Mouse (Mus musculus) bone marrow, adult 2 months (tissue): ENCODE data around the gene Stag1.

Experiments
- CTCF ChIP-seq: fragments of 200-500 bp; IDR thresholded peaks from 2 replicates; pipeline ENCODE4 v1.5.1; 2011; ENCODE audit warnings: low read length, control low read depth; ENCODE audit not compliant: control insufficient read depth, insufficient read depth
- POLR2A ChIP-seq: fragments of 200-500 bp; IDR thresholded peaks from 2 replicates; pipeline ENCODE4 v1.6.1; 2011; ENCODE audit warnings: low read depth, mild to moderate bottlenecking, control low read depth, low read length, borderline replicate concordance; ENCODE audit not compliant: control insufficient read depth

GRCm38 (mm10) chr9:100689765-100690316, 92.2 kb downstream of the Stag1 start:
- TF ChIP-seq CTCF (no peak), POLR2A (no peak)
